Comparison of ENCODE assay signal across 7 mouse cellular contexts in the genomic region with DNA sequence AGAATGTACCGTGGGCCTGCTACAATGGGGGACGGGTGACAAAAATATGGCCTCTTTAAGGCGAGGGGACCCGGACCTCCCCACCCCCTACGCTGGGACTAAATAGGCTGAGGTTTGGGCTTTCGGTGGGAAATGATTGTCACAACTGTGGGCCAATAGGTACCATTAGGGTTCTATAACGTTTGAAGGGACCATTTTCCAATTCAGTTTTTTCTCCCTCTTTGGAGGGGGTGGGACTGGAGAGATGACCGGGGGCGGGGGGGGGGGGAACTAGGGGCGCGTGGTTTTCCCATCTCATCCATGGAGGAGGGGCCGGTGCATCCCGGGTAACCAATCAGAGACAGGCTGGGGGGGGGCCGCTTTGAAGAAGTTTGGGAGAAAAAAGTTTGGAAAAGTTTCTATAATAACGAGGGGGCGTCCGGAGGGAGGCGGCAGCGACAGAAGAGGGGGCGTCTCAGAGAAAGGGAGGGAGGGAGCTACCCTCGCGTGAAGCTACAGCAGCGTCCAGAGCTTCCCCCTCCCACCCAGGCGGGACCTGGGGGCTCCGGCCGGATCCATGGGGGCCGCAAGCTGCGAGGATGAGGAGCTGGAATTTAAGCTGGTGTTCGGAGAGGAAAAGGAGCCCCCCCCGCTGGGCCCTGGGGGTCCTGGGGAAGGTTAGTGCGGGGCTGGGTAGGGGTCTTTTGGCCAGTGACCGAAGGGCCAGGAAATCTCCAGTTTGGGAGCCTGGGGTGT. TPM values are rescaled to one million over a fixed set of nuclear protein-coding genes. Genes with fewer than 3 reads are reported as not detected.
A peak's percentile ranks its signal among the peaks of the same experiment; 100 is the strongest.
DNase-seq lines count a peak whose midpoint lies in the region; ATAC-seq and TF ChIP-seq lines count a peak whose summit lies in the region.

No protein-coding gene starts in this region.

- peak overlapping the region; percentile 92 for H3K27ac ChIP-seq in gastrocnemius, adult 2 months
- peak overlapping the region; percentile 82 for H3K27ac ChIP-seq in hindbrain, postnatal 0 days
- H3K27ac ChIP-seq in small intestine, adult 2 months (ENCODE audit: insufficient read depth, low read depth, low read length) = peak overlapping the region; percentile 68

- intact Hi-C loops in gastrocnemius, adult 2 months (cut with DNase I) = no loop called here

- peak overlapping the region; percentile 56 for H3K9ac ChIP-seq in hindbrain, postnatal 0 days (replicated peaks; ENCODE audit: low read length)

- no peak for TF ChIP-seq CTCF in gastrocnemius, adult 2 months (IDR thresholded peaks at IDR 0.05)
- no peak for TF ChIP-seq CTCF in hindbrain, postnatal 0 days (IDR thresholded peaks at IDR 0.05; ENCODE audit: low read depth)
- no peak for TF ChIP-seq CTCF in lung, adult 2 months (IDR thresholded peaks at IDR 0.05; ENCODE audit: insufficient read depth, low read length)
- no peak for TF ChIP-seq CTCF in small intestine, adult 2 months (IDR thresholded peaks at IDR 0.05; ENCODE audit: extremely low read depth, insufficient read length, insufficient replicate concordance, low read depth, low read length)

- under 1% methylated on average over 28 of the region's 32 CpGs for WGBS in hindbrain, postnatal 0 days
- WGBS in lung, adult 2 months = 5% methylated on average over 32 of the region's 32 CpGs
- 10% methylated on average over 32 of the region's 32 CpGs for WGBS in small intestine, adult 2 months

- no peaks in the 10 kb centered on the region for H3K36me3 ChIP-seq in hindbrain, postnatal 0 days (ENCODE audit: insufficient read depth, low read length)
- H3K36me3 ChIP-seq in small intestine, adult 2 months (ENCODE audit: control insufficient read depth, insufficient read depth, low read length) = no peaks in the 10 kb centered on the region

- H3K4me1 ChIP-seq in hindbrain, postnatal 0 days (ENCODE audit: insufficient read depth, low read length) = peaks cover 11% of the 10 kb centered on the region
- H3K4me1 ChIP-seq in lung, adult 2 months (ENCODE audit: control insufficient read depth, insufficient read depth, low read length) = peaks cover 3% of the 10 kb centered on the region; the same call in 1 of the 2 replicates
- peaks cover 5% of the 10 kb centered on the region for H3K4me1 ChIP-seq in small intestine, adult 2 months (ENCODE audit: control insufficient read depth, insufficient read depth, insufficient read length, low read length)

- H3K9me3 ChIP-seq in hindbrain, postnatal 0 days (ENCODE audit: low read length) = no peaks in the 10 kb centered on the region

- peak; percentile 19; the same call in 1 of the 2 replicates for TF ChIP-seq POLR2A in lung, adult 2 months (IDR thresholded peaks at IDR 0.05; ENCODE audit: borderline replicate concordance, extremely low read depth, low read depth, low read length)
- no peak for TF ChIP-seq POLR2A in small intestine, adult 2 months (IDR thresholded peaks at IDR 0.05; ENCODE audit: low read depth, low read length)

- peak overlapping the region; percentile 93 for H3K4me2 ChIP-seq in hindbrain, postnatal 0 days (ENCODE audit: low read depth, low read length)

- ATAC-seq in hindbrain, postnatal 0 days = peak; percentile 3; the same call in 1 of the 2 replicates

- peak; percentile 39 for DNase-seq in MN1 (ENCODE audit: low spot score)
- peak; percentile 42 for DNase-seq in adrenal gland, postnatal 25 days
- peak; percentile 73 for DNase-seq in gastrocnemius, adult 2 months
- DNase-seq in hindbrain, postnatal 0 days (ENCODE audit: low spot score) = peak; percentile 35
- peak; percentile 29 for DNase-seq in lung, adult 2 months
- no peak for DNase-seq in frontal cortex, postnatal 25 days (ENCODE audit: low spot score in 2 of 2)

- peak overlapping the region; percentile 83 for H3K4me3 ChIP-seq in gastrocnemius, adult 2 months
- H3K4me3 ChIP-seq in hindbrain, postnatal 0 days (ENCODE audit: low read length) = peak overlapping the region; percentile 57
- peak overlapping the region; percentile 82 for H3K4me3 ChIP-seq in lung, adult 2 months (replicated peaks; ENCODE audit: extremely low read depth, low read depth, low read length)
- peak overlapping the region; percentile 63 for H3K4me3 ChIP-seq in small intestine, adult 2 months (ENCODE audit: low read depth, low read length)

- H3K27me3 ChIP-seq in hindbrain, postnatal 0 days (ENCODE audit: insufficient read depth, low read length) = no peaks in the 10 kb centered on the region
- peaks cover 28% of the 10 kb centered on the region for H3K27me3 ChIP-seq in small intestine, adult 2 months (ENCODE audit: control insufficient read depth, insufficient read depth, low read length)

RNA-seq across cellular contexts. Expression of a gene that starts 1.7 kb away (rescaled TPM):
- 19.9 and 30.5 TPM in 2 replicates for total RNA-seq in adrenal gland, postnatal 25 days (2021)
- total RNA-seq in gastrocnemius, adult 2 months (2021) = 1 to 10 TPM; 3.4 to 3.8 TPM
- 13.9 and 21.9 TPM in 2 replicates for total RNA-seq in hindbrain, postnatal 0 days (2014; rRNA removed)
- polyA plus RNA-seq in hindbrain, postnatal 0 days (2015; fragmentation: Nextera tagmentation; extraction: Ambion mirVana) = 5.9 and 6.8 TPM in 2 replicates
- polyA plus RNA-seq in lung, adult 2 months (2012; rRNA removed) = 26.4 and 27.3 TPM in 2 replicates
- 5.8 and 7.6 TPM in 2 replicates for polyA plus RNA-seq in small intestine, adult 2 months (2012; rRNA removed)

RNA-seq across cellular contexts. Expression of a gene that starts 29.2 kb away (rescaled TPM):
- 10.7 and 13.5 TPM in 2 replicates for total RNA-seq in adrenal gland, postnatal 25 days (2021)
- total RNA-seq in gastrocnemius, adult 2 months (2021) = 1 to 10 TPM; 1.6 to 2.0 TPM
- 33.6 and 39.3 TPM in 2 replicates for total RNA-seq in hindbrain, postnatal 0 days (2014; rRNA removed)
- 5.1 and 6.4 TPM in 2 replicates for polyA plus RNA-seq in hindbrain, postnatal 0 days (2015; fragmentation: Nextera tagmentation; extraction: Ambion mirVana)
- polyA plus RNA-seq in lung, adult 2 months (2012; rRNA removed) = 9.4 and 12.4 TPM in 2 replicates
- polyA plus RNA-seq in small intestine, adult 2 months (2012; rRNA removed) = 1.4 and 1.8 TPM in 2 replicates

RNA-seq across cellular contexts. Expression of a gene that starts 36.0 kb away (rescaled TPM):
- total RNA-seq in adrenal gland, postnatal 25 days (2021) = 2.9 and 3.6 TPM in 2 replicates
- total RNA-seq in gastrocnemius, adult 2 months (2021) = 1 to 10 TPM in 1 of 2 experiments, under 1 TPM in 1; 0.64 to 1.1 TPM
- 0.42 and 1.7 TPM in 2 replicates for total RNA-seq in hindbrain, postnatal 0 days (2014; rRNA removed)
- polyA plus RNA-seq in hindbrain, postnatal 0 days (2015; fragmentation: Nextera tagmentation; extraction: Ambion mirVana) = 1.7 and 2.0 TPM in 2 replicates
- 7.5 and 10.0 TPM in 2 replicates for polyA plus RNA-seq in lung, adult 2 months (2012; rRNA removed)
- polyA plus RNA-seq in small intestine, adult 2 months (2012; rRNA removed) = 24.7 and 42.1 TPM in 2 replicates

RNA-seq across cellular contexts. Expression of a gene that starts 40.8 kb away (rescaled TPM):
- total RNA-seq in adrenal gland, postnatal 25 days (2021) = 8.0 and 10.2 TPM in 2 replicates
- 10 to 100 TPM in 1 of 2 experiments, 1 to 10 TPM in 1; 6.8 to 10.1 TPM for total RNA-seq in gastrocnemius, adult 2 months (2021)
- 5.6 and 5.8 TPM in 2 replicates for total RNA-seq in hindbrain, postnatal 0 days (2014; rRNA removed)
- 1.7 and 2.8 TPM in 2 replicates for polyA plus RNA-seq in hindbrain, postnatal 0 days (2015; fragmentation: Nextera tagmentation; extraction: Ambion mirVana)
- polyA plus RNA-seq in lung, adult 2 months (2012; rRNA removed) = 157 and 169 TPM in 2 replicates
- polyA plus RNA-seq in small intestine, adult 2 months (2012; rRNA removed) = 3.3 and 6.1 TPM in 2 replicates

RNA-seq across cellular contexts. Expression of a gene that starts 58.9 kb away (rescaled TPM):
- total RNA-seq in adrenal gland, postnatal 25 days (2021) = not detected in 2 replicates
- under 1 TPM in 1 of 2 experiments, not detected in 1; 0.18 TPM for total RNA-seq in gastrocnemius, adult 2 months (2021)
- 0.43 and 0.52 TPM in 2 replicates for total RNA-seq in hindbrain, postnatal 0 days (2014; rRNA removed)
- polyA plus RNA-seq in hindbrain, postnatal 0 days (2015; fragmentation: Nextera tagmentation; extraction: Ambion mirVana) = 0.64 and 0.71 TPM in 2 replicates
- 6.5 and 7.1 TPM in 2 replicates for polyA plus RNA-seq in lung, adult 2 months (2012; rRNA removed)
- 25.3 and 26.4 TPM in 2 replicates for polyA plus RNA-seq in small intestine, adult 2 months (2012; rRNA removed)

Comparison
In these comparisons a context has a peak if more than half of its experiments do, and no peak if none do; other contexts are left out.
1. DNase-seq: peak in MN1 (single experiment), adrenal gland, postnatal 25 days (single experiment), gastrocnemius, adult 2 months (single experiment), hindbrain, postnatal 0 days (single experiment) and lung, adult 2 months (single experiment); none in frontal cortex, postnatal 25 days (0 of 2).
2. Peak in every context shown above with its lines, with median percentiles within 50 percentile points of each other: H3K27ac ChIP-seq and H3K4me3 ChIP-seq.